Mouse (Mus musculus) E14TG2a.4 (cell line): ENCODE data around the gene Opa3.

Source experiments
- CTCF ChIP-seq: conservative IDR thresholded peaks from 2 replicates; pipeline ENCODE4 v1.5.1; 2014; ENCODE audit warnings: low read length
- NANOG ChIP-seq: IDR thresholded peaks from 2 replicates; pipeline ENCODE4 v1.6.1; 2014; ENCODE audit warnings: borderline replicate concordance, low read length, mixed read lengths
- POU5F1 ChIP-seq: IDR thresholded peaks from 2 replicates; pipeline ENCODE4 v1.6.1; 2014; ENCODE audit warnings: low read length, borderline replicate concordance

- TF ChIP-seq CTCF, result no peak
- no peak for TF ChIP-seq POU5F1
- TF ChIP-seq NANOG, result no peak
Measured at GRCm38 (mm10) chr7:19217492-19217891, 10.6 kb upstream of the Opa3 start.
